Mouse (Mus musculus) c-Kit-positive CD71-negative TER-119-negative erythroid progenitor cells, embryonic 14.5 days (primary cell): ENCODE measurements around the gene Adat3.

ENCODE experiments used
- DNase-seq: peaks from one replicate; pipeline ENCODE4 v3.0.0-alpha.2; 2013; ENCODE audit warnings: low read depth

Gene Adat3

DNA sequence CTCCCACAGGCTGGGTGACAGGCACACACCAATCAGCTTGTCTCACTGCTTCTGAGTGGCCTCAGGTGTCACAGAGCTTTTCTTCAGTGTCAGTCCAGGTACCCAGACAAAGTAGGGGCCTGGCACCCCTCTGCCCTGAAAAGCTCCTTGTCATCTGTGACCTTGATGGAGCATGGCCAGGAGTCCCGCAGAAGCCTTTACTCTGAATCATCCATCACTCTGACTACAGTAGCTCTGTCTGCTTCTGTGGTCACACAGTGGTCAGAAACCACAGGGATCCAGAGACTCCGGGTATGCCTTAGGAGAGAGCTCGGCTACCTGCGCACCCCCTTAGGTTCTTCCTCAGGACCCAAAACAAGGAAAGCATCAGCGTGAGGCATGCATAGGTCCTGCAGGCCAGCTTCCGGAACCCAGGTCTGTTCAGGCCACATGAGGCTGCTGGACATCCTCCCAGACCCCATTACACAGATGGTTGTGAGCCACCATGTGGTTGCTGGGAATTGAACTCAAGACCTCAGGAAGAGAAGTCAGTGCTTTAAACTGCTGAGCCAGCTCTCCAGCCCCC is 50.6 kb downstream of the Adat3 start:
- no peak for DNase-seq

DNA sequence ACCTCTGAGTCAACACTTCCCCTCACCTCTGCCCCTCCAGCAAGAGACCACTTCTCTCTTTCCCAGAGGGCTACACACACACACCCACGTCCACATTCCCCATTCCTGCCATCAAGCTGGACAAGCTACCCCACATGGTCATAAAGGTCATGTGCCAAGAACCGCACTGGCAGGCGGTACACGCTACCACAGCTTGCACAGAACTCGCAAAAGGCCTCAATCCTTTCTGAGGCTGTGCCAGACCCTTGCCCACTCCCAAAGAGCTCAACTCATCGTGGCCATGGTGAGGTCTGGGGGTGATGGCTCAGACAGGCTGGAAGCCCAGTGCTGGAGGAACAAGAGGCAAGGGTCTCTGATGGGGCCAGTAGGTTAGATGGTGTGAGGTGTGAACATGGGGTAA is 52.2 kb downstream of the Adat3 start:
- no peak for DNase-seq

DNA sequence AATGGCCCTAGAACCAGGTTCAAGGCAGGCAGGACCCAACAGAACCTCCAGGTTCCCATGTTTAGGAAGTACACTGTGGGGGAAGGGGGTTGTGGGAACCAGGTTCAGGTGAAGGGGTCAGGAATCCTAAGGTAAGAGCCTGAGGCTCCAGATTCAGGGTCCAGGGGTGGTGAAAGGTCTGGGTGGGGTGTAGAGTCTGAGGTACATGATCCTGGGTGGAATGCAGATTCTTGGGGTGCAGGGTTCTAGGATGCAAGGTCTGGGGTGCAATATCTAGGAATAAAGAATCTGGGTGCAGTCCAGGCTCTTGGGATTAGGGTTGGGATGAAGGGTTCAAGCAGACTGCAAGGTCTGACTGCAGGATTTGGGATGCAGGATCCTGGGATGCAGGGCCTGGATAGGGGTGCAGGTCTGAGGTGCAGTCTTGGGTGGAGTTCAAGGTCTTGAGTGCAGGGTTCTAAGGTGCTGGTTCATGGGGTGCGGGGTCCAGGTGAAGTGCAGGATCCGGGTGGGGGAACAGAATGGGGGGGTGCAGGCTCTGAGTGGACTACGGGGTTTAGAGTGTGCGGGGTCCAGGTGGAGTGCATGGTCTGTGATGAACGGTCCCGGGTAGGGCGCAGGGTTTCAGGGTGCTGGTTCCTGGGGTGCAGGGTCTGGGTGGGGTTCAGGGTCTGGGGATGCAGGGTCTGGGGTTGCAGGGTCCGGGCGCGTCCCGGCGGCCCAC is 52.9 kb downstream of the Adat3 start:
- DNase-seq, result no peak

DNA sequence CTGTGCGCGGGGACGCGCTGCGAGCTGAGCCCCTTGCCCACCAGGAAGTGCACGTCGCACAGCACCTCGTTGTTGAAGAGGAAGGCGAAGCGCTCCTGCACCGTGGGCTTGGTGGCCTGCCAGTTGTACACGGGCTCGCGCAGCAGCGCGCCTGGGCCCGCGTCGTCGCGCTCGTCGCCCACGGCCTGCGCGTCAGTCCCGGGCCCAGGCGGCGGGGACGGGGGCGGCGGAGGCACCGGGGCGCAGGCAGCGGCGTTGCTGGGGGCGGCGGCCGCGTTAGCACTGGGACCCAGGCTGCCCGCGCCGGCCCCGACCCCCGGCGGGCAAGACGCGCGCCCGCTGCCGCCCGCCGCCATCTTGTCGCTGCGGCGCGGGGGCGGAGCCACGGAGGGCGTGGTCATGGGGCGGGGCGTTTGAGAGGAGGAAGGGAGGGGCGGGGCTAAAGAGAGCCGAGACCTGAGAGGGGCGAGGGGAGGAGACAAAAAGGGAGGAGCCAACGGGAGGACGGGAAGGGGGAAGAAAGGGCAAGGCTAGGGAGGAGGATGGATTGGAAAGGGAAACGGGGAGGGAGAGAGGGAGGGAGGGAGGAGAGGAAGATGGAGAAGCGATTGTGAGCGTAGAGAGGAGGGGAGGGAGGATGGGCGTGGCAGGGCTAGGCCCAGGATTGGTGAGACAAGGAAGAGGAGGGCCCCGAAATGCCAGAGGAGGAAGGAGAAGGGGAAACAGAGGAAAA is 53.6 kb downstream of the Adat3 start:
- DNase-seq, result peak; percentile 93

DNA sequence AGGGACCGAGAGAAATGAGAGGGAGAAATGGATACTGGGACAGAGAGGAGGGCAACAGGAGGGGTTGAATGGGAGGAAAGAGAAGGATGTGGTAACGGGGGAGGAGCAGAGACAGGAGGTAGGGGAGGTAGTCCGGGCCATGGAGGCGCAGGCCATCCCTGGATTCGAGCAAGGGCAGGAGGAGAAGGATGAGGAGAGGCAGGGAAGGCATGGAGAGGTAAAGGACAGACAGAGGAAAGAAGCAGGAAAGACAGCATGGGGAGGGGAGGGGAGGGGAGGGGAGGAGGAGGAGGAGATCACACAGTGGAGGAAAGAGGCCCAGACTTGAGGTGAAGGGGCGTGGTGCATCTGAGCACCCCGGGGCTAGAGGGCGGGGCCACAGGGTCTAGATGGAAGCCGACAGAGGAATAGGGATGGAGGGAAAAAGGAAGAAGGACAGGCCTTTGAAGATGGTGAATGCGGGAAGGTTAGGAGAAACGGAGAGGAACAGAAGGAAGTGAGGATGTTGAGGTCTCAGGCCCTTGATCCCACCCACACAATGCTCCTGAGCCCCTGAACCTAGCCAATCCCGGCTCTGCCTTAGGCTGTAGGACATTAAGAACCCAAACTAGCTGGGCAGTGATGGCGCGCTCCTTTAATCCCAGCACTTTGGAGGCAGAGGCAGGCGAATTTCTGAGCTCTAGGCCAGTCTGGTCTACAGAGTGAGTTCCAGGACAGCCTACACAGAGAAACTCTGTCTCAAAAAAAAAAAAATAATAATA is 54.4 kb downstream of the Adat3 start, which contains the start of gene Btbd2:
TSS of gene Btbd2 (minus strand) at position 209 of the 761 bp plus-strand sequence.
- DNase-seq, result no peak
